Mouse (Mus musculus): Measurements from ENCODE around the gene Idh2.

GRCm38 (mm10) chr7:80123115-80123514 is 7.9 kb upstream of the Idh2 start:
- no peak for TF ChIP-seq CTCF (IDR thresholded peaks at IDR 0.05; ENCODE audit: extremely low read depth, insufficient read depth, low read length)
- TF ChIP-seq POLR2A (IDR thresholded peaks at IDR 0.05; ENCODE audit: extremely low read depth, insufficient read depth, low read length): no peak
